Mouse (Mus musculus): ENCODE data around the gene Tbc1d5.

Tbc1d5 gene

GRCm38 (mm10) chr17:51179195-51179953 is at the start of gene Tbc1d5:
Gene Tbc1d5 (minus strand): TSS chr17:51179352.
- peak; percentile 86 to 91 for DNase-seq (ENCODE audit: low spot score in 2 of 2)

GRCm38 (mm10) chr17:51226056-51226455 is 46.9 kb upstream of the Tbc1d5 start:
- DNase-seq (ENCODE audit: low spot score in 2 of 2) = no peak

- DNase-seq (ENCODE audit: low spot score in 2 of 2) = no peak
Observed at GRCm38 (mm10) chr17:51223152-51223551, 44.0 kb upstream of the Tbc1d5 start.

GRCm38 (mm10) chr17:51221075-51221474 is 41.9 kb upstream of the Tbc1d5 start:
- no peak for DNase-seq (ENCODE audit: low spot score in 2 of 2)

GRCm38 (mm10) chr17:51219897-51220296 is 40.7 kb upstream of the Tbc1d5 start:
- DNase-seq (ENCODE audit: low spot score in 2 of 2) = no peak

- no peak for DNase-seq (ENCODE audit: low spot score in 2 of 2)
Observed at GRCm38 (mm10) chr17:51216426-51216825, 37.3 kb upstream of the Tbc1d5 start.

- DNase-seq (ENCODE audit: low spot score in 2 of 2) = no peak
Observed at GRCm38 (mm10) chr17:51209565-51209964, 30.4 kb upstream of the Tbc1d5 start.

- DNase-seq (ENCODE audit: low spot score in 2 of 2) = no peak
Observed at GRCm38 (mm10) chr17:51204643-51205042, 25.5 kb upstream of the Tbc1d5 start.

- no peak for DNase-seq (ENCODE audit: low spot score in 2 of 2)
Observed at GRCm38 (mm10) chr17:51195561-51195960, 16.4 kb upstream of the Tbc1d5 start.

- DNase-seq (ENCODE audit: low spot score in 2 of 2) = no peak
Observed at GRCm38 (mm10) chr17:51194787-51195186, 15.6 kb upstream of the Tbc1d5 start.

GRCm38 (mm10) chr17:51191381-51191780 is 12.2 kb upstream of the Tbc1d5 start:
- DNase-seq (ENCODE audit: low spot score in 2 of 2) = no peak

GRCm38 (mm10) chr17:51182715-51183114 is 3.6 kb upstream of the Tbc1d5 start:
- no peak for DNase-seq (ENCODE audit: low spot score in 2 of 2)

- peak; percentile 36 to 63 for DNase-seq (ENCODE audit: low spot score in 2 of 2)
Observed at GRCm38 (mm10) chr17:51178491-51179194, 509 bp downstream of the Tbc1d5 start.

GRCm38 (mm10) chr17:51177923-51178322 is 1.2 kb downstream of the Tbc1d5 start:
- no peak for DNase-seq (ENCODE audit: low spot score in 2 of 2)

GRCm38 (mm10) chr17:51172332-51172731 is 6.8 kb downstream of the Tbc1d5 start:
- DNase-seq (ENCODE audit: low spot score in 2 of 2) = no peak

GRCm38 (mm10) chr17:51171504-51171903 is 7.6 kb downstream of the Tbc1d5 start:
- DNase-seq (ENCODE audit: low spot score in 2 of 2) = no peak

GRCm38 (mm10) chr17:51169911-51170310 is 9.2 kb downstream of the Tbc1d5 start:
- no peak for DNase-seq (ENCODE audit: low spot score in 2 of 2)

GRCm38 (mm10) chr17:51162366-51162765 is 16.8 kb downstream of the Tbc1d5 start:
- no peak for DNase-seq (ENCODE audit: low spot score in 2 of 2)

- DNase-seq (ENCODE audit: low spot score in 2 of 2) = no peak
Observed at GRCm38 (mm10) chr17:51159261-51159660, 19.9 kb downstream of the Tbc1d5 start.

- no peak for DNase-seq (ENCODE audit: low spot score in 2 of 2)
Observed at GRCm38 (mm10) chr17:51150999-51151398, 28.2 kb downstream of the Tbc1d5 start.

GRCm38 (mm10) chr17:51144983-51145382 is 34.2 kb downstream of the Tbc1d5 start:
- DNase-seq (ENCODE audit: low spot score in 2 of 2) = no peak

- no peak for DNase-seq (ENCODE audit: low spot score in 2 of 2)
Observed at GRCm38 (mm10) chr17:51142095-51142494, 37.1 kb downstream of the Tbc1d5 start.

- DNase-seq (ENCODE audit: low spot score in 2 of 2) = no peak
Observed at GRCm38 (mm10) chr17:51111194-51111593, 68.0 kb downstream of the Tbc1d5 start.
